Mouse (Mus musculus): ENCODE data around the gene Scamp5. TPM values are rescaled to one million over a fixed set of nuclear protein-coding genes. Genes with fewer than 3 reads are reported as not detected.

Gene Scamp5
- polyA plus RNA-seq, 1 experiment from 2014 or later, result 8.4 TPM

DNA sequence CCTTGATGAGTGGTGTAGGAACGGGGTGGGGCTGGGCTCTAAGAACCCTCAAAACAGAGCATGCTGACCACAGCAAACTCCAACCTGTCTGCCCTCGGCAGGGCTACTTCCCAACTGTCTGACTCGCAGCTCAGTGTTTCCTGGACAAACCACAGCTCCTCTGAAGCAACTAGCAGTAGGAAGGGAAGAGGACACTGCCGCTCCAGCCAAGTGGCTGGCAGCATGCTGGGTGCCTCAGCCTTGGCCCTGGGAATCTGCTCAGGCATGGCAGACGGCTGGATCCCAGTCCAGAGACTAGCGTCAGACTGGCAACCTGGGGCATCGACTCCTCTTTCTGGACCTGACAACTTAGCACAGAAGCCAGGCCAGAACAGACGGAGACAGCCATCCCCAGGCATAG is 50.5 kb downstream of the Scamp5 start:
- Histone ChIP-seq H3K4me3 (ENCODE audit: low read depth, low read length) (no peak overlapping the region), H3K36me3 (replicated peaks; ENCODE audit: insufficient read depth, low read length) (peaks cover 9% of the 10 kb centered on the region), H3K27me3 (ENCODE audit: insufficient read depth, low read length) (no peaks in the 10 kb centered on the region), H3K9ac (replicated peaks) (no peak overlapping the region), H3K4me1 (ENCODE audit: insufficient read depth) (peaks cover 18% of the 10 kb centered on the region), H3K9me3 (ENCODE audit: low read length) (no peaks in the 10 kb centered on the region), H3K4me2 (ENCODE audit: low read depth, low read length) (no peak overlapping the region), H3K27ac (ENCODE audit: low read depth) (no peak overlapping the region)
- no peak for ATAC-seq
- 63% methylated on average over 8 of the region's 8 CpGs for WGBS (ENCODE audit: insufficient replicate concordance)
- DNase-seq, result no peak
- TF ChIP-seq EP300 (IDR thresholded peaks at IDR 0.05; ENCODE audit: low read depth) (no peak), CTCF (IDR thresholded peaks at IDR 0.05; ENCODE audit: low read depth) (no peak)

- Histone ChIP-seq H3K27ac (ENCODE audit: low read depth) (no peak overlapping the region), H3K4me1 (ENCODE audit: insufficient read depth) (no peaks in the 10 kb centered on the region), H3K27me3 (ENCODE audit: insufficient read depth, low read length) (no peaks in the 10 kb centered on the region), H3K4me3 (ENCODE audit: low read depth, low read length) (no peak overlapping the region), H3K9me3 (ENCODE audit: low read length) (no peaks in the 10 kb centered on the region), H3K36me3 (replicated peaks; ENCODE audit: insufficient read depth, low read length) (no peaks in the 10 kb centered on the region), H3K4me2 (ENCODE audit: low read depth, low read length) (no peak overlapping the region), H3K9ac (replicated peaks) (no peak overlapping the region)
- no peak for ATAC-seq
- no peak for DNase-seq
- 78% methylated on average over 9 of the region's 9 CpGs for whole genome bisulfite sequencing (ENCODE audit: insufficient replicate concordance)
- no peak for TF ChIP-seq EP300 (IDR thresholded peaks at IDR 0.05; ENCODE audit: low read depth)
- no peak for TF ChIP-seq CTCF (IDR thresholded peaks at IDR 0.05; ENCODE audit: low read depth)
Measured at GRCm38 (mm10) chr9:57407120-57407905, 60.5 kb downstream of the Scamp5 start.

DNA sequence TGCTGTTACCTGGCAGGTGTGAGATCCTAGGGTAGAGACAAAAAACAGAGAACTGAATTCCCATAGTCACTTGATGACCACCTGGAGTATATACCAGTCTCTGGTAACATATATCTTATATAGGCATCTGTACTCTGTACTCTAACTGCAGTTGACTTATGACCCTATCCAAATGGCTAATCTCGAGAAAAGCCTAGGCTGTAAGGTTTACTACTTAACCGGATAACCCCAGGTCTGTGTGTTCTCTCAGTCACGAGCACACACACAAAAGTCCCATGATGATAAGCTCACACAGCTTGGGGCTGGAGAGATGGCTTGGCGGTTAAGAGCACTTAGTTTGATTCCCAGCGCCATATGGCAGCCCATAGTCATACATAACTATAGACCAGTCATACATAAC is 61.5 kb downstream of the Scamp5 start:
- Histone ChIP-seq H3K4me2 (ENCODE audit: low read depth, low read length) (no peak overlapping the region), H3K4me1 (ENCODE audit: insufficient read depth) (no peaks in the 10 kb centered on the region), H3K9ac (replicated peaks) (no peak overlapping the region), H3K9me3 (ENCODE audit: low read length) (no peaks in the 10 kb centered on the region), H3K27me3 (ENCODE audit: insufficient read depth, low read length) (no peaks in the 10 kb centered on the region), H3K4me3 (ENCODE audit: low read depth, low read length) (no peak overlapping the region), H3K36me3 (replicated peaks; ENCODE audit: insufficient read depth, low read length) (no peaks in the 10 kb centered on the region), H3K27ac (ENCODE audit: low read depth) (no peak overlapping the region)
- ATAC-seq (no peak), DNase-seq (no peak)
- TF ChIP-seq CTCF (IDR thresholded peaks at IDR 0.05; ENCODE audit: low read depth), result no peak
- no peak for TF ChIP-seq EP300 (IDR thresholded peaks at IDR 0.05; ENCODE audit: low read depth)
- WGBS (ENCODE audit: insufficient replicate concordance), result 78% methylated on average over 5 of the region's 5 CpGs

GRCm38 (mm10) chr9:57404036-57404435 is 63.8 kb downstream of the Scamp5 start:
- no peak overlapping the region for H3K4me3 ChIP-seq (ENCODE audit: low read depth, low read length)
- no peaks in the 10 kb centered on the region for H3K27me3 ChIP-seq (ENCODE audit: insufficient read depth, low read length)
- H3K36me3 ChIP-seq (replicated peaks; ENCODE audit: insufficient read depth, low read length), result no peaks in the 10 kb centered on the region
- 45% methylated on average over 5 of the region's 5 CpGs for WGBS (ENCODE audit: insufficient replicate concordance)
- DNase-seq (no peak), ATAC-seq (no peak)
- H3K9me3 ChIP-seq (ENCODE audit: low read length), result peaks cover 8% of the 10 kb centered on the region; the same call in 1 of the 2 replicates
- no peak overlapping the region for H3K27ac ChIP-seq (ENCODE audit: low read depth)
- no peaks in the 10 kb centered on the region for H3K4me1 ChIP-seq (ENCODE audit: insufficient read depth)
- no peak for TF ChIP-seq EP300 (IDR thresholded peaks at IDR 0.05; ENCODE audit: low read depth)
- no peak for TF ChIP-seq CTCF (IDR thresholded peaks at IDR 0.05; ENCODE audit: low read depth)
- H3K9ac ChIP-seq (replicated peaks), result no peak overlapping the region
- no peak overlapping the region for H3K4me2 ChIP-seq (ENCODE audit: low read depth, low read length)

- no peaks in the 10 kb centered on the region for H3K36me3 ChIP-seq (replicated peaks; ENCODE audit: insufficient read depth, low read length)
- H3K4me2 ChIP-seq (ENCODE audit: low read depth, low read length), result no peak overlapping the region
- DNase-seq, result no peak
- no peak overlapping the region for H3K4me3 ChIP-seq (ENCODE audit: low read depth, low read length)
- H3K4me1 ChIP-seq (ENCODE audit: insufficient read depth), result no peaks in the 10 kb centered on the region
- H3K27me3 ChIP-seq (ENCODE audit: insufficient read depth, low read length), result no peaks in the 10 kb centered on the region
- 62% methylated on average over 15 of the region's 15 CpGs for WGBS (ENCODE audit: insufficient replicate concordance)
- no peak for ATAC-seq
- H3K9ac ChIP-seq (replicated peaks), result no peak overlapping the region
- no peak overlapping the region for H3K27ac ChIP-seq (ENCODE audit: low read depth)
- no peak for TF ChIP-seq CTCF (IDR thresholded peaks at IDR 0.05; ENCODE audit: low read depth)
- TF ChIP-seq EP300 (IDR thresholded peaks at IDR 0.05; ENCODE audit: low read depth), result no peak
- H3K9me3 ChIP-seq (ENCODE audit: low read length), result peaks cover 11% of the 10 kb centered on the region; the same call in 1 of the 2 replicates
Measured at GRCm38 (mm10) chr9:57402318-57403251, 65.3 kb downstream of the Scamp5 start.

GRCm38 (mm10) chr9:57398773-57399172 is 69.1 kb downstream of the Scamp5 start:
- Histone ChIP-seq H3K4me2 (ENCODE audit: low read depth, low read length) (no peak overlapping the region), H3K27ac (ENCODE audit: low read depth) (no peak overlapping the region), H3K4me1 (ENCODE audit: insufficient read depth) (no peaks in the 10 kb centered on the region), H3K27me3 (ENCODE audit: insufficient read depth, low read length) (no peaks in the 10 kb centered on the region), H3K9me3 (ENCODE audit: low read length) (peaks cover 11% of the 10 kb centered on the region; the same call in 1 of the 2 replicates), H3K36me3 (replicated peaks; ENCODE audit: insufficient read depth, low read length) (no peaks in the 10 kb centered on the region), H3K9ac (replicated peaks) (no peak overlapping the region), H3K4me3 (ENCODE audit: low read depth, low read length) (no peak overlapping the region)
- TF ChIP-seq EP300 (IDR thresholded peaks at IDR 0.05; ENCODE audit: low read depth), result no peak
- WGBS (ENCODE audit: insufficient replicate concordance), result 84% methylated on average over 2 of the region's 2 CpGs
- DNase-seq, result no peak
- no peak for ATAC-seq
